Mouse (Mus musculus) thymus, adult 2 months (tissue): ENCODE data around the gene Fam185a.

Experiments
- CTCF ChIP-seq: fragments of 200-500 bp; IDR thresholded peaks from 2 replicates; pipeline ENCODE4 v1.5.1; 2012; ENCODE audit warnings: mild to moderate bottlenecking, control low read depth, low read length, moderate library complexity, borderline replicate concordance; ENCODE audit not compliant: control insufficient read depth, poor library complexity, insufficient read depth; ENCODE audit errors: extremely low read depth
- POLR2A ChIP-seq: fragments of 200-500 bp; IDR thresholded peaks from 2 replicates; pipeline ENCODE4 v1.6.1; 2012; ENCODE audit warnings: mild to moderate bottlenecking, low read length, control low read depth, moderate library complexity; ENCODE audit not compliant: control insufficient read depth, poor library complexity, insufficient read depth; ENCODE audit errors: extremely low read depth

GRCm38 (mm10) chr5:21391616-21392384 is 33.0 kb upstream of the Fam185a start:
- TF ChIP-seq CTCF (no peak), POLR2A (no peak)
